Mouse (Mus musculus): Measurements from ENCODE around the gene Crlf1. TPM values are rescaled to one million over a fixed set of nuclear protein-coding genes. Genes with fewer than 3 reads are reported as not detected.

The Crlf1 gene
- polyA plus RNA-seq, 1 experiment from 2014 or later = 15.5 TPM

- Histone ChIP-seq H3K27ac (ENCODE audit: low read depth, low read length) (no peak overlapping the region), H3K27me3 (replicated peaks; ENCODE audit: control insufficient read depth, insufficient read depth, low read length) (no peaks in the 10 kb centered on the region), H3K9ac (ENCODE audit: low read depth, low read length) (no peak overlapping the region), H3K4me1 (ENCODE audit: control insufficient read depth, insufficient read depth, low read depth, low read length) (peaks cover 2% of the 10 kb centered on the region), H3K4me2 (ENCODE audit: low read length) (no peak overlapping the region), H3K9me3 (ENCODE audit: control insufficient read depth, low read length) (no peaks in the 10 kb centered on the region), H3K4me3 (ENCODE audit: low read length) (no peak overlapping the region), H3K36me3 (ENCODE audit: control insufficient read depth, insufficient read depth, low read length) (no peaks in the 10 kb centered on the region)
- 90% methylated on average over 6 of the region's 6 CpGs for WGBS
- ATAC-seq = no peak
Measured at GRCm38 (mm10) chr8:70547762-70548161, 54.8 kb downstream of the Crlf1 start.

- no peak overlapping the region for H3K4me3 ChIP-seq (ENCODE audit: low read length)
- H3K27me3 ChIP-seq (replicated peaks; ENCODE audit: control insufficient read depth, insufficient read depth, low read length) = no peaks in the 10 kb centered on the region
- no peak for ATAC-seq
- H3K27ac ChIP-seq (ENCODE audit: low read depth, low read length) = no peak overlapping the region
- H3K4me2 ChIP-seq (ENCODE audit: low read length) = no peak overlapping the region
- no peaks in the 10 kb centered on the region for H3K36me3 ChIP-seq (ENCODE audit: control insufficient read depth, insufficient read depth, low read length)
- H3K9me3 ChIP-seq (ENCODE audit: control insufficient read depth, low read length) = no peaks in the 10 kb centered on the region
- H3K4me1 ChIP-seq (ENCODE audit: control insufficient read depth, insufficient read depth, low read depth, low read length) = peaks cover 13% of the 10 kb centered on the region
- no peak overlapping the region for H3K9ac ChIP-seq (ENCODE audit: low read depth, low read length)
- WGBS = 94% methylated on average over 10 of the region's 10 CpGs
Measured at GRCm38 (mm10) chr8:70549412-70550184, 56.6 kb downstream of the Crlf1 start.

GRCm38 (mm10) chr8:70551558-70552161 lies 58.7 kb downstream of the Crlf1 start:
- no peak overlapping the region for H3K27ac ChIP-seq (ENCODE audit: low read depth, low read length)
- H3K4me1 ChIP-seq (ENCODE audit: control insufficient read depth, insufficient read depth, low read depth, low read length) = peaks cover 13% of the 10 kb centered on the region
- WGBS = 87% methylated on average over 3 of the region's 3 CpGs
- ATAC-seq = no peak
- H3K9ac ChIP-seq (ENCODE audit: low read depth, low read length) = no peak overlapping the region
- H3K36me3 ChIP-seq (ENCODE audit: control insufficient read depth, insufficient read depth, low read length) = no peaks in the 10 kb centered on the region
- H3K27me3 ChIP-seq (replicated peaks; ENCODE audit: control insufficient read depth, insufficient read depth, low read length) = no peaks in the 10 kb centered on the region
- no peak overlapping the region for H3K4me2 ChIP-seq (ENCODE audit: low read length)
- no peaks in the 10 kb centered on the region for H3K9me3 ChIP-seq (ENCODE audit: control insufficient read depth, low read length)
- H3K4me3 ChIP-seq (ENCODE audit: low read length) = no peak overlapping the region

DNA sequence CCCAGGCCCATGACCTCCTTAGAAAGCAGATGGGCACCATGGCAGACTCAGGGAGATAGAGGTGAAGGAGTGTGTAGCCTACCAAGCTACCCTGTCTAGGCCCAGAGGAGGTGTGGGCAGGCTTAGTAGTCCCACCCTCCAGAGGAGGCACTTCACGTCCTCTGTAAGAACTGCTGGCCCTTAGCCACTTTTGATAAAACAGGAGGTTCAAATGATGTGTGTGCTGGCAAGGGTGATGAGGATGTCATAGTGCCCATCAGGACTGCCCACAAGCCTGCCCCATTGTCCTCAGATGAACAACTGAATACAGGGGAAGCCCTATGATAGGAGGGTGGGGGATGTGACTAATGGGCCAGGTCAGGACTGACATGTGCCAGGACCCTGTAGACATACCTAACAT lies 59.9 kb downstream of the Crlf1 start:
- H3K4me3 ChIP-seq (ENCODE audit: low read length) = no peak overlapping the region
- H3K27ac ChIP-seq (ENCODE audit: low read depth, low read length) = no peak overlapping the region
- no peaks in the 10 kb centered on the region for H3K36me3 ChIP-seq (ENCODE audit: control insufficient read depth, insufficient read depth, low read length)
- peaks cover 13% of the 10 kb centered on the region for H3K4me1 ChIP-seq (ENCODE audit: control insufficient read depth, insufficient read depth, low read depth, low read length)
- no peak overlapping the region for H3K9ac ChIP-seq (ENCODE audit: low read depth, low read length)
- no peak for ATAC-seq
- no peak overlapping the region for H3K4me2 ChIP-seq (ENCODE audit: low read length)
- H3K9me3 ChIP-seq (ENCODE audit: control insufficient read depth, low read length) = no peaks in the 10 kb centered on the region
- H3K27me3 ChIP-seq (replicated peaks; ENCODE audit: control insufficient read depth, insufficient read depth, low read length) = no peaks in the 10 kb centered on the region
- 41% methylated on average over 1 of the region's 1 CpGs for WGBS

Other genes starting within 250 kb of the Crlf1 start
- gene Homer3, start 210.3 kb upstream of the Crlf1 start, polyA plus RNA-seq (2015; fragmentation: Nextera tagmentation; extraction: Ambion mirVana) = 24.4 and 24.7 TPM in 2 replicates
- gene Ddx49, start 190.7 kb upstream of the Crlf1 start, polyA plus RNA-seq (2015; fragmentation: Nextera tagmentation; extraction: Ambion mirVana) = 42.0 and 42.8 TPM in 2 replicates
- gene Cope, start 190.6 kb upstream of the Crlf1 start, polyA plus RNA-seq (2015; fragmentation: Nextera tagmentation; extraction: Ambion mirVana) = 284 and 297 TPM in 2 replicates
- gene Cers1, start 177.4 kb upstream of the Crlf1 start, polyA plus RNA-seq (2015; fragmentation: Nextera tagmentation; extraction: Ambion mirVana) = 40.0 and 44.3 TPM in 2 replicates
- gene Gdf1, start 163.3 kb upstream of the Crlf1 start, polyA plus RNA-seq (2015; fragmentation: Nextera tagmentation; extraction: Ambion mirVana) = 8.7 and 9.5 TPM in 2 replicates
- gene Upf1, start 139.9 kb upstream of the Crlf1 start, polyA plus RNA-seq (2015; fragmentation: Nextera tagmentation; extraction: Ambion mirVana) = 7.4 and 10.1 TPM in 2 replicates
- gene Comp, start 119.6 kb upstream of the Crlf1 start, polyA plus RNA-seq (2015; fragmentation: Nextera tagmentation; extraction: Ambion mirVana) = 0.58 and 2.8 TPM in 2 replicates
- 45.9 and 55.1 TPM in 2 replicates for gene Crtc1, start 53.6 kb upstream of the Crlf1 start, polyA plus RNA-seq (2015; fragmentation: Nextera tagmentation; extraction: Ambion mirVana)
- gene Klhl26, start 16.2 kb upstream of the Crlf1 start, polyA plus RNA-seq (2015; fragmentation: Nextera tagmentation; extraction: Ambion mirVana) = 36.1 and 37.5 TPM in 2 replicates
- gene Tmem59l, start 5.8 kb upstream of the Crlf1 start, polyA plus RNA-seq (2015; fragmentation: Nextera tagmentation; extraction: Ambion mirVana) = 164 and 190 TPM in 2 replicates
- gene Rex1bd, start 13.6 kb downstream of the Crlf1 start, polyA plus RNA-seq (2015; fragmentation: Nextera tagmentation; extraction: Ambion mirVana) = 173 and 192 TPM in 2 replicates
- 576 and 598 TPM in 2 replicates for gene Uba52, start 17.6 kb downstream of the Crlf1 start, polyA plus RNA-seq (2015; fragmentation: Nextera tagmentation; extraction: Ambion mirVana)
- gene Fkbp8, start 34.6 kb downstream of the Crlf1 start, polyA plus RNA-seq (2015; fragmentation: Nextera tagmentation; extraction: Ambion mirVana) = 429 and 441 TPM in 2 replicates
- gene Kxd1, start 34.8 kb downstream of the Crlf1 start, polyA plus RNA-seq (2015; fragmentation: Nextera tagmentation; extraction: Ambion mirVana) = 45.2 and 45.4 TPM in 2 replicates
- gene Ell, start 46.3 kb downstream of the Crlf1 start, polyA plus RNA-seq (2015; fragmentation: Nextera tagmentation; extraction: Ambion mirVana) = 14.9 and 19.2 TPM in 2 replicates
- gene Isyna1, start 101.2 kb downstream of the Crlf1 start, polyA plus RNA-seq (2015; fragmentation: Nextera tagmentation; extraction: Ambion mirVana) = 150 and 164 TPM in 2 replicates
- gene Ssbp4, start 115.7 kb downstream of the Crlf1 start, polyA plus RNA-seq (2015; fragmentation: Nextera tagmentation; extraction: Ambion mirVana) = 148 and 157 TPM in 2 replicates
- gene Lrrc25, start 123.0 kb downstream of the Crlf1 start, polyA plus RNA-seq (2015; fragmentation: Nextera tagmentation; extraction: Ambion mirVana) = 1.1 and 1.6 TPM in 2 replicates
- gene Gdf15, start 139.3 kb downstream of the Crlf1 start, polyA plus RNA-seq (2015; fragmentation: Nextera tagmentation; extraction: Ambion mirVana) = 0.11 and 0.48 TPM in 2 replicates
- gene Pgpep1, start 167.2 kb downstream of the Crlf1 start, polyA plus RNA-seq (2015; fragmentation: Nextera tagmentation; extraction: Ambion mirVana) = 78.3 and 87.6 TPM in 2 replicates
- 168 and 169 TPM in 2 replicates for gene Lsm4, start 180.1 kb downstream of the Crlf1 start, polyA plus RNA-seq (2015; fragmentation: Nextera tagmentation; extraction: Ambion mirVana)
- gene Jund, start 205.8 kb downstream of the Crlf1 start, polyA plus RNA-seq (2015; fragmentation: Nextera tagmentation; extraction: Ambion mirVana) = 60.0 and 69.0 TPM in 2 replicates
- 0.10 TPM in 1 of 2 replicates, not detected in the other for gene Iqcn, start 210.3 kb downstream of the Crlf1 start, polyA plus RNA-seq (2015; fragmentation: Nextera tagmentation; extraction: Ambion mirVana)
- gene Gm3336, start 225.4 kb downstream of the Crlf1 start, polyA plus RNA-seq (2015; fragmentation: Nextera tagmentation; extraction: Ambion mirVana) = 0.19 TPM in 1 of 2 replicates, not detected in the other
- gene Pde4c, start 230.6 kb downstream of the Crlf1 start, polyA plus RNA-seq (2015; fragmentation: Nextera tagmentation; extraction: Ambion mirVana) = 0.19 and 0.42 TPM in 2 replicates

Data from hindbrain, embryonic 16.5 days (tissue).